Mouse (Mus musculus) forebrain, embryonic 10.5 days (tissue): ENCODE data around the gene Kcnj12. TPM values are rescaled to one million over a fixed set of nuclear protein-coding genes. Genes with fewer than 3 reads are reported as not detected.

Experiments used
- DNase-seq: peaks from one replicate; pipeline ENCODE4 v3.0.0-alpha.2; 2017; ENCODE audit warnings: low spot score; ENCODE audit errors: extremely low spot score
- H3K27ac ChIP-seq: fragments of 300-500 bp; sonication (generic); 2 replicates; pipeline ENCODE4 v1.5.1; 2016; ENCODE audit warnings: mild to moderate bottlenecking
- H3K27me3 ChIP-seq: fragments of 300-500 bp; sonication (generic); 2 replicates; pipeline ENCODE4 v1.6.1; 2016; ENCODE audit warnings: mild to moderate bottlenecking; ENCODE audit not compliant: poor library complexity, severe bottlenecking
- H3K36me3 ChIP-seq: fragments of 300-500 bp; sonication (generic); replicated peaks from 2 replicates; pipeline ENCODE4 v1.6.1; 2016; ENCODE audit warnings: mild to moderate bottlenecking, moderate library complexity
- H3K4me1 ChIP-seq: fragments of 300-500 bp; sonication (generic); 2 replicates; pipeline ENCODE4 v1.6.1; 2016
- H3K4me3 ChIP-seq: fragments of 300-500 bp; sonication (generic); 2 replicates; pipeline ENCODE4 v1.5.1; 2016; ENCODE audit warnings: mild to moderate bottlenecking, moderate library complexity
- H3K9me3 ChIP-seq: fragments of 300-500 bp; sonication (generic); 2 replicates; pipeline ENCODE4 v1.6.1; 2016; ENCODE audit warnings: mild to moderate bottlenecking, moderate library complexity
- WGBS: fragments of 180-500 bp; shearing (Covaris S2); methylation state at CpG from one replicate; pipeline ENCODE4 v1.1.7; 2016; 5-methylcytosine and 5-hydroxymethylcytosine counted together
- polyA plus RNA-seq: library from polyadenylated mRNA; unstranded; fragments of >200 nt; fragmentation: Nextera tagmentation; extraction: Ambion mirVana; gene quantifications from 2 replicates; pipeline ENCODE4 v1.2.1, GENCODE M21; 2016

Gene Kcnj12
- polyA plus RNA-seq, result 0.20 and 0.43 TPM in 2 replicates

DNA sequence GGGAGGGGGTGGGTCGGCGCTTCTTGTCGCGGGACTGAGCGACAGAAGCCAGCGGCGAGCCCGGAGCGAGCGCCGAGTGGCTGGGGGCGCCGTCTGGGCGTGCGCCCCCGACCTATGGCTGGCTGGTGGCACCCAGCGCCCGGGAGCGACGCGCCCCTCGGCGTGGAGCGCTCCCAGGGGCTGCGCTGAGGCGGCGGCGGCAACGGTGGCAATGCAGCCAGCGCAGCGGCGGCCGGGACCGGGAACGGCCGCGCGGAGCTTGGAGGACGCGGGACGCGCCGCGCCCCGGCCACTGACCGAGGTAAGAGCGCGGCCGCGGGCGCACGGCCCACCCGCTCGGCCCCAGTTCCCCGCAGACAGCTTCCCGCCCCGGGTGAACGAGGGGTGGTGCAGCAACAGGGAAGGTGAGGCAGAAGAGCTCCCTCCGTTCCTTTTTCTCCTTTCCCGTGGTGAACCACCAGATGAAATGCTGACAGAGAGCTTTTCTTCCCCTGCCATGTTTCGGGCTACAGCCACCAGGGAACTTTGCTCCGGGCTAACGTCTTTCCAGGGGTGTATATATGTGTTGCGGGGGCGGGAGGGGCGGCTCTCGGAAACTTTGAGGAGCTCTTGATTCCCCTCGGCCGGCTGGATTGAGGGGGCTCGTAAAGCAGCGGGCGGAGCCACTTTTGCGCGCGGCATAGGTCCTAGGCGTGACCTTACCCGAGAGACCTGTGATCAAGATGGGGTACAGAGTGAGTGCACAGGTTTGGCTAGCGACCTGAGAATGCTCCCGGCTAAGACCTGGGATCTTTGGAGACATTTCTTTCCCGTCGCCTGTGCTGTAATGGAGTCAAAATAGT, at the start of gene Kcnj12:
TSS of gene Kcnj12 (plus strand) at position 15 of the 842 bp plus-strand sequence.
- no peak for DNase-seq
- H3K27ac ChIP-seq, result no peak within 1 kb of the TSS

DNA sequence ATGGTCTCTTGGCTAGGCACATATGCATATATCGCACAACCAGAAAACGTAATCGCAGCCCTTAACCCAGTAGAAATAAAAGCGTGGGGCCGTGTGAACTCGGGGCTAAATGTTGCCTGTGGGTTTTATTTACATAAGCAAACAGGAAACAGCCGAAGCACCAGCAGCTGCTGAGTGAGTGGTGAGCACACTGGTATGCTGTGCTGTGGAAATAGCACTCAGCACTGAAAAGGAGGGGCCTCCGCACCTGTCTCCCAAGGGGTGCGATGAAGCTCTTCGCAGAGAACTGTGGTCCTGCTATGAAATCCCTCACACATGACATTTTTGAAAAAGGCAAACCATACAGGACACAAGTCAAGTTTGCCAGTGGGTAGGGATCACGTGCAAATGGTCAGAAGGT, 47.3 kb upstream of the Kcnj12 start:
- Histone ChIP-seq H3K9me3 (no peaks in the 10 kb centered on the region), H3K4me3 (no peak overlapping the region), H3K27me3 (no peaks in the 10 kb centered on the region), H3K36me3 (no peaks in the 10 kb centered on the region), H3K27ac (no peak overlapping the region), H3K4me1 (peaks cover 18% of the 10 kb centered on the region)
- 84% methylated on average over 11 of the region's 11 CpGs for WGBS
- no peak for DNase-seq

More for the DNA sequence above, at the start of gene Kcnj12:
- H3K9me3 ChIP-seq, result no peaks in the 10 kb centered on the region
- peaks cover 98% of the 10 kb centered on the region for H3K27me3 ChIP-seq
- under 1% methylated on average over 72 of the region's 81 CpGs for WGBS
- peaks cover 45% of the 10 kb centered on the region for H3K4me1 ChIP-seq
- H3K4me3 ChIP-seq, result peak within 1 kb of the TSS; percentile 69
- H3K36me3 ChIP-seq, result no peaks in the 10 kb centered on the region

DNA sequence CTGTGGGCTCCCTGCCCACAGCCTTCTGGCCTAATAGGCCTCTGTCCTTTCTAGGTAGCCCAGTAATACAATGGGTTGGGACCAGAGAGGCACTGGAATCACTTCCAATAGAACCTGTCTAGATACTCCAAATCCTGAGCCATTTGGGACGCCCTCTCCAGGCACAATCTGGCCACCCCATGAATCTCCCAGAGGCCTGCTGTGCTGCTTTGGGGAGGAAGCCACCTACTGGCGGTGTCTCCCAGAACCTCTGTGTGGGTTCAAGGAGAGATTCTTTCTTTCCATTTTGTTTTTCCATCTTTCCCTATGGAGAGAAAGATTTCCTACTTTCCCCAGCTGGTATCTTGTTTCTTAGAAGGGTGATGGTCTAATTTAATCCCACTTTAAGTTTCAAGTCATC, 46.1 kb upstream of the Kcnj12 start:
- H3K27ac ChIP-seq, result no peak overlapping the region

DNA sequence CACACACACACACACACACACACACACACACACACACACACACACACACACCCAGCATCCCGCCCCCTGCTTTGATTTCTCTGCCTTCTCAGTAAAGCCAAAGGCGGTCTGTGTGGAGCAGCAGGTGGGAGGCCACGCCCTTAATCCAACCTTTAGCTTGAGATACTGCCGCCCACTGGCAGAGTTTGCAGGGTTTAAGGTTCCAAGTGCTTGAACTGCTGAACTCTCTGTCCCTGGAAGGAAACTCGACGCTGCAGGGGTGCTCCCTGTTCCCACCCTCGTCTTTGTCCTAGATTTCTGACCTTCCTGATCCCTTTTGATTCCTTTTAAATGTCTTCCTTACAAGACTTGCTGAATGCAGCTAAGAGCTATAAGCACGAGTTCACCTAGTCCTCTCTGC, 45.6 kb upstream of the Kcnj12 start:
- H3K27me3 ChIP-seq, result no peaks in the 10 kb centered on the region
- no peaks in the 10 kb centered on the region for H3K9me3 ChIP-seq
- WGBS, result 8% methylated on average over 8 of the region's 8 CpGs
- H3K4me3 ChIP-seq, result no peak overlapping the region
- peak; percentile 31 for DNase-seq
- H3K4me1 ChIP-seq, result peaks cover 19% of the 10 kb centered on the region
- H3K36me3 ChIP-seq, result no peaks in the 10 kb centered on the region
- H3K27ac ChIP-seq, result peak overlapping the region; percentile 46

More for the DNA sequence above, 46.1 kb upstream of the Kcnj12 start:
- Histone ChIP-seq H3K36me3 (no peaks in the 10 kb centered on the region), H3K27me3 (no peaks in the 10 kb centered on the region), H3K4me3 (no peak overlapping the region), H3K4me1 (peaks cover 18% of the 10 kb centered on the region), H3K9me3 (no peaks in the 10 kb centered on the region)
- DNase-seq, result no peak
- WGBS, result 68% methylated on average over 2 of the region's 2 CpGs

DNA sequence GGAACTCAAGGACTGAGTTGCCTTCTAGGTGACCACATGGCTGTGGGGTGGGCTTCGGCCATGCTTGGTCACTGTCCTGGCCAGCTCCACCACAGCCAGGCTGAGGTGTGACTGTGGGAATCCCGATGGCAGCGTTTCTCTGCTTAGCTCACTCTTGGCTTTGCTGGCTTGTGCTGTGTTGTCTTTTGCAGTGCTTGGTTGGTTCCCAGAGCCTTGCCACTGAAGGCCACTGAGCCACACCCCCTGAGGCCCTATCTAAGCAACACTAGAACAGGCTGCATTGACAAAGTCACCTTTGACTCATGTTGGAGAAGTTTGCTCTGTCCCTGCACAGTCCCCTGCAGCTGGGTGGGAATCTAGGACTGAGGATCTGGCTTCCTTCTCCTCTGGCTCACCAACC, 45.2 kb upstream of the Kcnj12 start:
- WGBS, result 53% methylated on average over 3 of the region's 3 CpGs
- H3K27ac ChIP-seq, result peak overlapping the region; percentile 46

DNA sequence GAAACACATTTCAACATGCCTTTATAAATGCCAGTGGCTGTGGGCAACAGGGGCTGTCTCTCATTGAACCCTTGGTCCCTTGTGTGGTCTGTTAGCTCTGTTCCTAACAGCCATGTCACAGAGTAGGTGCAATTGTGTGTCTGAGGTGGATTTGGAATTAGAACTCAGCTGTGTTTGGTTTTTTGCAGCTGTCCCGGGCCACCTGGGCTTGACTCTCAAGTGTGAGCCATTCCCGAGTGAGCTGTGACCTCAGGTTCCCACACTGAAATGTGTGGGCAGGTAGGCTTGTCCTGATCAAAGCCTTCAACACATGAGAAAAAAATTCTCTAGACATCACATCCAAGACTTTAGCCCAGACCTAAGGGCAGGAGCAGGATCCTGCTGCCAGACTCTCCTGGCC, 43.7 kb upstream of the Kcnj12 start:
- WGBS, result 76% methylated on average over 2 of the region's 2 CpGs

More for the DNA sequence above, 45.2 kb upstream of the Kcnj12 start:
- Histone ChIP-seq H3K4me1 (peaks cover 23% of the 10 kb centered on the region), H3K27me3 (no peaks in the 10 kb centered on the region), H3K9me3 (no peaks in the 10 kb centered on the region), H3K36me3 (no peaks in the 10 kb centered on the region), H3K4me3 (no peak overlapping the region)
- no peak for DNase-seq

DNA sequence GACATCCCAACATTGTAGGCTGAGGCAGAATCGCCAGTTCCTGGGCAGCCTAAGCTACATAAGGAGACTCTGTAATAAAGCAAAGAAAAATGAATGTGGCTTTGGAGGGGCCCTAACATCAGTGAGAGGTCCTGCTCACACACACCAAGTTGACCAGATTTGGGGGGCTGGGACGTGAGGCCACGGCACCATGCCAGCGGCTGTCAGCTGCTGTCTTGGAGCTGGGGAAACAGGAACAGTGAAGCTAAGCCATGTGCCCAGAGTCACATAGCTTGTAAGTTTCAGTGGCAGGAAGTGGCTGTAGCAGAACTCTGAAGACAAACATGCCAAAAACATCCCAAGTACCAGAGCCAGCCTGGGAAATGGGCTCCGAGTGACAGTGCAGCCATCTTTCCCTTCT, 42.6 kb upstream of the Kcnj12 start:
- 88% methylated on average over 5 of the region's 5 CpGs for whole genome bisulfite sequencing
- Histone ChIP-seq H3K4me3 (no peak overlapping the region), H3K4me1 (peaks cover 25% of the 10 kb centered on the region), H3K36me3 (no peaks in the 10 kb centered on the region), H3K27me3 (no peaks in the 10 kb centered on the region), H3K9me3 (no peaks in the 10 kb centered on the region), H3K27ac (no peak overlapping the region)
- no peak for DNase-seq

More for the DNA sequence above, 43.7 kb upstream of the Kcnj12 start:
- no peaks in the 10 kb centered on the region for H3K36me3 ChIP-seq
- H3K9me3 ChIP-seq, result no peaks in the 10 kb centered on the region
- no peak overlapping the region for H3K27ac ChIP-seq
- H3K4me1 ChIP-seq, result peaks cover 25% of the 10 kb centered on the region
- DNase-seq, result no peak
- no peak overlapping the region for H3K4me3 ChIP-seq
- H3K27me3 ChIP-seq, result no peaks in the 10 kb centered on the region

DNA sequence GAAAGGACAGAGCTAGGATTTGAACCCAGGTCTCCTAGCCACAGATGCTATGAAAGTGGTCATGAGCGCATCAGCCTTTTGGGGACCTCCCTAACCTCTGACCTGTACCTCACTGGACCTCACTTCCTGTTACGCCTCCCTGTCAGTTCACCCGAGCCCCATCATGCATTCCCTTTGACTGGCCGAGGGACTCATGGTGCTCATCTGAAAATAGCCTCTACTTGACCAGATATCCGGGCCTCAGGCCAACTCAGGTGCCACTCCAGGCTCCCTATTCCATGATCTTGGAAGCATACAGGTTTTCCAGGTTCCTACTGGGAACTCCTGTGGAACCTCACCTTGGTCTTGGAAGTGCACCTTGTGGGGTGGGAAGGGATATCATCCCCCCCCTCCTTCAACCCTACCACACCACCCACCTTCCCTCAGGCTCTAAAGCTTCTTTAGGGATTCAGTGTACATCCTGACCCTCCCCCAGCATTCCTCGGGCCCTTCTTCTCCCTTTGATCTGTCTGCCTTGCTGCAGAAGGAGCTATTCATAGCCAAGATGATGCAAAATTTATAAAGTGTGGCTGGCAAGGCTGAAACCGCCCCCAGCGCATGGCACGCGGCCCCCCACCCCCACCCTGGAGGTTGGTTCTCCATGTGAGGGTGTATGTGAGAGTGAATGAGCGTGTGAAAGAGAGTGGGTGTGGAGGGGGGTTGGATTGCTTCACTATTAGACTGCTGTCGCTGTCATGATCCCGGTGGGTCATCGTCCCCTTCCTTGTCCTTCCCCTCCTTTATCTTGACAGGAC, 40.5 kb upstream of the Kcnj12 start:
- no peaks in the 10 kb centered on the region for H3K27me3 ChIP-seq
- no peak overlapping the region for H3K27ac ChIP-seq
- no peaks in the 10 kb centered on the region for H3K36me3 ChIP-seq
- no peak overlapping the region for H3K4me3 ChIP-seq
- H3K4me1 ChIP-seq, result peaks cover 18% of the 10 kb centered on the region
- H3K9me3 ChIP-seq, result no peaks in the 10 kb centered on the region
- WGBS, result 81% methylated on average over 14 of the region's 14 CpGs
- no peak for DNase-seq

DNA sequence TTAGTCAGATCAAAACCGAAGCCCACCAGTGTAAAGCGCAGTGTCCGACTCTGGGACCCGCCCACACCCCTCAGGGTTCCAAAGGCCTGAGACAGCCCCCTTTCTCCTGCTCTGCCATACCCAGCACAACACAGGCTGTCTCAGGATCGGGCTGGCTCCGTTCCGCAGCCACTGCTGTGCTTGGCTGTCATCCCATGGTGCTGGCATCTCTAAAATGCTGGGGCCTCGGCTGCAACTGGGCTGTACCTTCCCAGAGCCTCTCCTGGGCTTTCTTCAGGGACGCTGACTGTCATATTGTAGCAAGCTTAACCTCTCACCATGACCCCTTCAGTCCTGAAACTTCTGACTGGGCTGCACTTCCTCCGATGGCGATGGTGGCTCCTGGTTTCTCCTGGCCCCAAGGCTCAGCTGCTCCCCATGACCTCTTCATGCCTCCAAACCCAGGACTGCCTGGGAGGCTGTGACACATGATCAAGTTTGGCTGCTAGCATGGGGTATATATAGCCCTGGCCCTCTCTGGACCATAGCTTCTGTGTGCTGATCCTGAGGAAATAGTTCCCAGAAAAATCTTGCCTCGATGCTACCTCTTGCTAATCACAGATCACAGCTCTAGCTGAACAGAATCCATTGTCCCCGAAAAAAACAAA, 37.3 kb upstream of the Kcnj12 start:
- Histone ChIP-seq H3K27me3 (no peaks in the 10 kb centered on the region), H3K4me1 (peaks cover 11% of the 10 kb centered on the region), H3K4me3 (no peak overlapping the region), H3K27ac (no peak overlapping the region), H3K9me3 (no peaks in the 10 kb centered on the region; the same call in 1 of the 2 replicates), H3K36me3 (no peaks in the 10 kb centered on the region)
- 76% methylated on average over 13 of the region's 13 CpGs for WGBS
- no peak for DNase-seq

DNA sequence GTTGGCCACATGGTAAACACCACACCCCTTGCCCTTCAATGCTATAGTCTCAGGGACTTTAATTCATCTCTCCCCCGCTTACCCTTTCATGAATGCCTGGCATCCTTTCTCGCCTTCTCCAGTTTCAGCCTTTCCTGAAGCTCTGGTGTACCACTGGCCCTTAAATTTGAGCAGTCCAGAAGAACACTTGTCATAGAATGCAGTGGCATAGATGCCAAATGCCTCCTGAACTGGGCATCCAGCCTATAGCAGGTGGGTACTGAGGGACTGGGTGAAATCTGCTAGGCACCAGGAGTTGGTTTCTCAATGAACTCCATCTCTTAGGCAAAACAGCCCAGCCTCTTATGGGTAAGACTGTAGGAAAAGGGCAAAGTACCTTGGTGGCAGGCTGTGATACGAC, 31.9 kb upstream of the Kcnj12 start:
- no peak for DNase-seq
- Histone ChIP-seq H3K36me3 (no peaks in the 10 kb centered on the region), H3K27ac (no peak overlapping the region), H3K27me3 (no peaks in the 10 kb centered on the region), H3K9me3 (no peaks in the 10 kb centered on the region; the same call in 1 of the 2 replicates), H3K4me3 (no peak overlapping the region), H3K4me1 (no peaks in the 10 kb centered on the region)
- 85% methylated on average over 3 of the region's 3 CpGs for WGBS

DNA sequence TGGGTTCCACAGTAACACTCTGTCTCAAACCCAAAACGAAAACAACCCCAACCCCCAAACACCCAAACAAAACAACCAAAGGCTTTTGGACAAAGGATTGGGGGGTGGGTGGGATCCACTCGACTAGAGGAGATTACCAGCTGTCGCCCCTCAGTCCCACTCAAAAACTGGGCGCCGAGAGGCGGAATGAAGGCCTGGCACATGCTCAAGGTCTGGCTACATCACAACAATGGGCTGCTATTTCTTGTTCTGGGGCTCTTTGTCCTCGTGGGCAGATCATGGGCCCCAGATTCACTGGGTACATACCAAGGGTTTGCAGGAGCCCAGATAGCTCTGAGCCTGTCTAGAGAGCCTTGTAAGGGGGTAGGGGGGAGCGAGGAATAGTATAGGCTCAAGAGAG, 19.6 kb upstream of the Kcnj12 start:
- no peak overlapping the region for H3K27ac ChIP-seq
- peaks cover 39% of the 10 kb centered on the region for H3K4me1 ChIP-seq
- H3K9me3 ChIP-seq, result no peaks in the 10 kb centered on the region
- no peaks in the 10 kb centered on the region for H3K36me3 ChIP-seq
- WGBS, result 84% methylated on average over 8 of the region's 8 CpGs
- H3K4me3 ChIP-seq, result no peak overlapping the region
- DNase-seq, result no peak
- H3K27me3 ChIP-seq, result 0 out of 2 replicates have a peak, but pooled peaks cover 14% of the 10 kb centered on the region

DNA sequence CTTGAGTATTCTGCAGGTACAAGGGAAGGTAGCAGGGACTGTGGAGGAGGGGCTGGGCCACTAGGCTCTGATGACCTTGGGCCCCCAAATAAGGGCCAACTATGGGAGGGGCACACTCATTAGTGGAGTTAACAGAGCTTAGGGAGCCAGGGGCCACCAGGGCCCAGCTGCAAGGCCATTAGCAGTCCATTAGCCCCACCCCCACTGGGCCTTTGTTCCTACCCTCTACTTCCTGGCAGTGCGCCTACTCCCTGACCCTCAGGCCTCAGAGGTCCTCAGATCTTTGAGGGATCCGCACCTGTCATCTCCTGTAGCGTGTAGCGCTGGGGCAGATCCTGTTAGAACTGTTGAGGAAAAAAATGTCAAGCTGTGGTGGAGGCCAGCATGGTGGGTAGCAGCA, 18.3 kb upstream of the Kcnj12 start:
- DNase-seq, result no peak
- H3K27ac ChIP-seq, result no peak overlapping the region
- H3K4me1 ChIP-seq, result peaks cover 39% of the 10 kb centered on the region
- WGBS, result 59% methylated on average over 4 of the region's 4 CpGs
- no peaks in the 10 kb centered on the region for H3K36me3 ChIP-seq
- H3K27me3 ChIP-seq, result 0 out of 2 replicates have a peak, but pooled peaks cover 14% of the 10 kb centered on the region
- H3K9me3 ChIP-seq, result no peaks in the 10 kb centered on the region
- H3K4me3 ChIP-seq, result no peak overlapping the region
